Mouse (Mus musculus): Measurements from ENCODE around the gene Gm45261. TPM values are rescaled to one million over a fixed set of nuclear protein-coding genes. Genes with fewer than 3 reads are reported as not detected.

The Gm45261 gene
- polyA plus RNA-seq, 1 experiment from 2014 or later = not detected

- WGBS = 74% methylated on average over 3 of the region's 3 CpGs
- no peaks in the 10 kb centered on the region for H3K9me3 ChIP-seq
- no peak overlapping the region for H3K4me3 ChIP-seq
- H3K27ac ChIP-seq (replicated peaks) = no peak overlapping the region
- no peaks in the 10 kb centered on the region for H3K27me3 ChIP-seq (replicated peaks; ENCODE audit: low read depth, poor library complexity, severe bottlenecking)
- no peaks in the 10 kb centered on the region for H3K36me3 ChIP-seq (replicated peaks)
- no peaks in the 10 kb centered on the region for H3K4me1 ChIP-seq
- no peak for DNase-seq (ENCODE audit: low spot score)
Observed at GRCm38 (mm10) chr1:80403366-80403893, 57.8 kb downstream of the Gm45261 start.

- WGBS = 92% methylated on average over 1 of the region's 1 CpGs
- Histone ChIP-seq H3K27me3 (replicated peaks; ENCODE audit: low read depth, poor library complexity, severe bottlenecking) (no peaks in the 10 kb centered on the region), H3K9me3 (no peaks in the 10 kb centered on the region), H3K4me3 (no peak overlapping the region), H3K27ac (replicated peaks) (no peak overlapping the region), H3K36me3 (replicated peaks) (no peaks in the 10 kb centered on the region), H3K4me1 (no peaks in the 10 kb centered on the region)
- DNase-seq (ENCODE audit: low spot score) = no peak
Observed at GRCm38 (mm10) chr1:80401961-80402360, 59.3 kb downstream of the Gm45261 start.

Other genes starting within 250 kb of the Gm45261 start
- gene Fam124b, start 243.0 kb downstream of the Gm45261 start, polyA plus RNA-seq (2016; fragmentation: Nextera tagmentation; extraction: Ambion mirVana) = 0.53 and 0.70 TPM in 2 replicates
- 33.1 and 37.5 TPM in 2 replicates for gene Cul3, start 121.0 kb downstream of the Gm45261 start, polyA plus RNA-seq (2016; fragmentation: Nextera tagmentation; extraction: Ambion mirVana)

Data from embryonic facial prominence, embryonic 10.5 days (tissue).